Mouse (Mus musculus) embryo, embryonic 10 days (tissue): ENCODE data around the gene Olfr709-ps1.
"Not testable (repeated sequence)": the region's sequence is repeated elsewhere in the genome, so short reads cannot be mapped to it uniquely, and the experiment has no call there.

ENCODE experiments used
- DNase-seq: peaks from one replicate; pipeline ENCODE4 v3.0.0-alpha.2; 2015; ENCODE audit warnings: low spot score

The Olfr709-ps1 gene

GRCm38 (mm10) chr7:106932119-106932518 lies at the start of gene Olfr709-ps1:
Gene Olfr709-ps1, minus strand, starts transcription at chr7:106932219.
- DNase-seq: no peak

GRCm38 (mm10) chr7:106975353-106975752 lies 43.3 kb upstream of the Olfr709-ps1 start, which contains the start of gene Olfr711:
Gene Olfr711, minus strand, starts transcription at chr7:106975453.
- no peak for DNase-seq

GRCm38 (mm10) chr7:106967503-106967902 lies 35.5 kb upstream of the Olfr709-ps1 start:
- DNase-seq: not testable (repeated sequence)

GRCm38 (mm10) chr7:106963837-106964236 lies 31.8 kb upstream of the Olfr709-ps1 start, which contains the start of gene Olfr6:
Gene Olfr6, minus strand, starts transcription at chr7:106963937.
- no peak for DNase-seq

- DNase-seq: no peak
These were observed 16.2 kb upstream of the Olfr709-ps1 start, which contains the start of gene Olfr710 for GRCm38 (mm10) chr7:106948212-106948611. Gene Olfr710, minus strand, starts transcription at chr7:106948312.

GRCm38 (mm10) chr7:106920961-106921360 lies 11.1 kb downstream of the Olfr709-ps1 start:
- not testable (repeated sequence) for DNase-seq

GRCm38 (mm10) chr7:106907676-106908075 lies 24.3 kb downstream of the Olfr709-ps1 start, which contains the start of gene Olfr1532-ps1:
Gene Olfr1532-ps1, plus strand, starts transcription at chr7:106908001.
- no peak for DNase-seq

- DNase-seq: not testable (repeated sequence)
These were observed 30.9 kb downstream of the Olfr709-ps1 start, which contains the start of gene Olfr707 for GRCm38 (mm10) chr7:106901141-106901540. Gene Olfr707, minus strand, starts transcription at chr7:106901241.

GRCm38 (mm10) chr7:106888062-106888461 lies 44.0 kb downstream of the Olfr709-ps1 start, which contains the start of gene Olfr706:
Gene Olfr706, minus strand, starts transcription at chr7:106888162.
- DNase-seq: no peak

- DNase-seq: no peak
These were observed 55.2 kb downstream of the Olfr709-ps1 start, which contains the start of gene Olfr705 for GRCm38 (mm10) chr7:106876791-106877190. Gene Olfr705, minus strand, starts transcription at chr7:106876891.
